In the genomic region with DNA sequence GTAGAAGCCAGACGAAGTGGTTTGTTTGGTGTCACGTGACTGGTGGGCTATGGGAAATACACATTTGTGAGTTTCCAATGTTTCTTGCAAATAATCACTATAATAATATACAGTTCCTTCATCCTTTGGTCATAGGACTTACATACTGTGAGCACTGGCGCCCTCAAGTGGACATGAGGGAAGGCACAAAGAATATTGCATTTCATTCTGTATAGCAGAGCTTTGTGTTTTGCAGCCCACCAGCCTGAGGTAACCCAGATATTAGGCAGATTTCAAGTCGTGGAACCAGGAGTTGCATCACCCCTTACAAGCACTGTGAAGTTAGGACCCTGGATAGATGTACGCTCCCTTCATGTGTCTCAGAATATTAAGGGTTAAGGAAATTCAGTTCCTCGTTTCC, we compare ENCODE assay signal across 8 mouse cellular contexts. TPM values are rescaled to one million over a fixed set of nuclear protein-coding genes. Genes with fewer than 3 reads are reported as not detected.
DNase-seq lines count a peak whose midpoint lies in the region; ATAC-seq lines count a peak whose summit lies in the region.

No protein-coding gene starts in this region.

- peak; percentile 44 for DNase-seq in CD4-positive, CD25-positive, alpha-beta regulatory T cell, adult 2 months (ENCODE audit: low read depth, low spot score)
- DNase-seq in MN1 (ENCODE audit: low spot score): peak; percentile 51
- DNase-seq in embryo, embryonic 10.5 days (ENCODE audit: low spot score): peak; percentile 91
- DNase-seq in heart, postnatal 4 days: peak; percentile 74
- DNase-seq in layer of hippocampus, adult 9-10 months (ENCODE audit: low spot score): peak; percentile 27
- DNase-seq in lung, postnatal 36 days: peak; percentile 84
- DNase-seq in right cerebral cortex, postnatal 36 days (ENCODE audit: low spot score in 2 of 2): peak; percentile 27 to 32

- no peak for ATAC-seq in CD4-positive, CD25-positive, alpha-beta regulatory T cell, adult 4 months

RNA-seq across cellular contexts. Expression of gene Shroom3, which starts 42.7 kb away (rescaled TPM):
- not detected for polyA plus RNA-seq in CD4-positive, CD25-positive, alpha-beta regulatory T cell, adult 4 months (2017; shearing (Covaris generic))
- 10 to 100 TPM; 58.1 to 71.7 TPM for total RNA-seq in heart, postnatal 4 days (2021)

RNA-seq across cellular contexts. Expression of gene Ccdc158, which starts 50.9 kb away (rescaled TPM):
- polyA plus RNA-seq in CD4-positive, CD25-positive, alpha-beta regulatory T cell, adult 4 months (2017; shearing (Covaris generic)): not detected
- under 1 TPM; 0.16 to 0.24 TPM for total RNA-seq in heart, postnatal 4 days (2021)

Comparison
In these comparisons a context has a peak if more than half of its experiments do, and no peak if none do; other contexts are left out.
1. DNase-seq: peak in every context shown above with its lines; median percentile 91 in embryo, embryonic 10.5 days; 84 in lung, postnatal 36 days; 74 in heart, postnatal 4 days; 51 in MN1; 44 in CD4-positive, CD25-positive, alpha-beta regulatory T cell, adult 2 months; 30 in right cerebral cortex, postnatal 36 days; 27 in layer of hippocampus, adult 9-10 months.